Mouse (Mus musculus): ENCODE measurements around the gene Nrm. TPM values are rescaled to one million over a fixed set of nuclear protein-coding genes. Genes with fewer than 3 reads are reported as not detected.

The Nrm gene
- polyA plus RNA-seq, 1 experiment: 1.4 TPM

- Histone ChIP-seq H3K27ac (replicated peaks; ENCODE audit: low read depth, low read length) (peak overlapping the region; percentile 99), H3K4me3 (ENCODE audit: insufficient read depth, low read depth, low read length) (peak overlapping the region; percentile 78), H3K4me1 (ENCODE audit: control insufficient read depth, insufficient read depth, insufficient read length, low read length) (peaks cover 6% of the 10 kb centered on the region; the same call in 1 of the 2 replicates)
These were observed 7.2 kb downstream of the Nrm start for GRCm38 (mm10) chr17:35868165-35868820.

GRCm38 (mm10) chr17:35868961-35869345 lies 7.8 kb downstream of the Nrm start:
- Histone ChIP-seq H3K4me3 (ENCODE audit: insufficient read depth, low read depth, low read length) (peak overlapping the region; percentile 78), H3K4me1 (ENCODE audit: control insufficient read depth, insufficient read depth, insufficient read length, low read length) (peaks cover 6% of the 10 kb centered on the region; the same call in 1 of the 2 replicates), H3K27ac (replicated peaks; ENCODE audit: low read depth, low read length) (peak overlapping the region; percentile 99)

- Histone ChIP-seq H3K27ac (replicated peaks; ENCODE audit: low read depth, low read length) (peak overlapping the region; percentile 99), H3K4me3 (ENCODE audit: insufficient read depth, low read depth, low read length) (peak overlapping the region; percentile 78), H3K4me1 (ENCODE audit: control insufficient read depth, insufficient read depth, insufficient read length, low read length) (peaks cover 6% of the 10 kb centered on the region; the same call in 1 of the 2 replicates)
These were observed 8.4 kb downstream of the Nrm start for GRCm38 (mm10) chr17:35869346-35870067.

GRCm38 (mm10) chr17:35870151-35870883 lies 9.2 kb downstream of the Nrm start:
- 0 out of 2 replicates have a peak, but pooled peaks cover 2% of the 10 kb centered on the region for H3K4me1 ChIP-seq (ENCODE audit: control insufficient read depth, insufficient read depth, insufficient read length, low read length)
- H3K4me3 ChIP-seq (ENCODE audit: insufficient read depth, low read depth, low read length): peak overlapping the region; percentile 78
- H3K27ac ChIP-seq (replicated peaks; ENCODE audit: low read depth, low read length): peak overlapping the region; percentile 99

- H3K4me1 ChIP-seq (ENCODE audit: control insufficient read depth, insufficient read depth, insufficient read length, low read length): 0 out of 2 replicates have a peak, but pooled peaks cover 2% of the 10 kb centered on the region
- peak overlapping the region; percentile 99 for H3K27ac ChIP-seq (replicated peaks; ENCODE audit: low read depth, low read length)
- peak overlapping the region; percentile 78 for H3K4me3 ChIP-seq (ENCODE audit: insufficient read depth, low read depth, low read length)
These were observed 10.0 kb downstream of the Nrm start for GRCm38 (mm10) chr17:35870884-35871696.

DNA sequence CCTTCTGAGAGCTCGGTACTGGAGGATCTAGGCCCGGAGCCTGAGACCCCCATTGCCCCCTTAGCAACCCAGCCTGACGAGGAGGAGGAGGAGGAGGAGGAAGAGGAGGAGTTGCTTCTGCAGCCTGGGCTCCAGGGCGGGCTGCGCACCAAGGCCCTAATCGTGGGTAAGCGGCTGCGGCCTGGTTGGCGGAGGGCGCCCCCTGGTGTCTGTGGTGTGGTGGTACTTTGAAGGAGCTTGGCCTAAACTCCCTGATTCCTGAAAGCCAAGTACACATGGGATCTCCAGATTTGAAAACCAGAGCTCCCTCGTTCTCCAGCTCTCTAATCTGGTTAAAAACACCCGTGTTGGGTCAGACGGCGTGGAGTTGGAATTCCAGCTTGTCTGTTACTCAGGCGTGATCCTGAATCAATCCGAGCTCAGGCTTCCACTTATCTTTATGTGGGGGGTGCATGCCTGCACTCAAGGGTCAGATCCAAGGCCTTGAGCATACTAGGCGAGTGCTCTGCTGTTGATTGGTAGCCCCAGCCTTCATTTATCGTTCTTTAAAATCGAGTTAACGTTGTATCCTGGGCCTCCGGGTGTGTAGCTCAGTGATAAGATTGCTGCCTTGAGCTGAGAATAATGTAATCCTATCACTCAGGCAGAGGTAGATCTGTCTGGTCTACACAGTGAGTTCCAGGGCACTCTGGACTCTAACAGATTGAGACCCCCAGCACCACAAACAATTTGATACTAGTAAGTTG lies 12.8 kb downstream of the Nrm start:
- 0 out of 2 replicates have a peak, but pooled peaks cover 2% of the 10 kb centered on the region for H3K4me1 ChIP-seq (ENCODE audit: control insufficient read depth, insufficient read depth, insufficient read length, low read length)
- peak overlapping the region; percentile 35; the same call in 1 of the 2 replicates for H3K4me3 ChIP-seq (ENCODE audit: insufficient read depth, low read depth, low read length)
- H3K27ac ChIP-seq (replicated peaks; ENCODE audit: low read depth, low read length): peak overlapping the region; percentile 35; the same call in 1 of the 2 replicates

DNA sequence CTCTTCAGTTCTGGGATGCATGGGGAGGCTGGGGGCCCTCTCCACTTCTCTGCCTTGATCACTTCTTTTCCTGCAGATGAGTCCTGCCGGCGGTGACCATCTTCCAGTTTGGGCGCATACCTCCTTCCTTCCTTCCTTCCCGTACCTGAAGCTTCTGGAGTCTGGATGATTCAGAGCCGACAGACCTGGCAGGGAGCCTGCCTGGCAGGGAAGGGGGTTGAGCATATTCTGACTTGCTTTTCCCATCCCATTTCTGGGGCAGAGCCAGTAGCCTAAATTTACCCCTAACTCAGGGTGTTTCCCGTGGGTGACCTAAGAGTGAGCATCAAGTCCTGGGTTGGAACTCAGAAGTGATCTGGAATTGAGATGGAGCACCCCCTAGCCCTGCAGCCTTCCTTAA lies 13.6 kb downstream of the Nrm start:
- Histone ChIP-seq H3K27ac (replicated peaks; ENCODE audit: low read depth, low read length) (0 out of 2 replicates have a peak overlapping the region, but pooled peaks have one; percentile 10), H3K4me3 (ENCODE audit: insufficient read depth, low read depth, low read length) (no peak overlapping the region), H3K4me1 (ENCODE audit: control insufficient read depth, insufficient read depth, insufficient read length, low read length) (0 out of 2 replicates have a peak, but pooled peaks cover 2% of the 10 kb centered on the region)

- H3K4me3 ChIP-seq (ENCODE audit: insufficient read depth, low read depth, low read length): peak within 1 kb of the TSS; percentile 91
- no peak within 1 kb of the TSS for H3K27ac ChIP-seq (replicated peaks; ENCODE audit: low read depth, low read length)
These were observed 18.3 kb downstream of the Nrm start, which contains the start of gene Dhx16 for GRCm38 (mm10) chr17:35879245-35880057. Gene Dhx16, plus strand, starts transcription at chr17:35879819.

DNA sequence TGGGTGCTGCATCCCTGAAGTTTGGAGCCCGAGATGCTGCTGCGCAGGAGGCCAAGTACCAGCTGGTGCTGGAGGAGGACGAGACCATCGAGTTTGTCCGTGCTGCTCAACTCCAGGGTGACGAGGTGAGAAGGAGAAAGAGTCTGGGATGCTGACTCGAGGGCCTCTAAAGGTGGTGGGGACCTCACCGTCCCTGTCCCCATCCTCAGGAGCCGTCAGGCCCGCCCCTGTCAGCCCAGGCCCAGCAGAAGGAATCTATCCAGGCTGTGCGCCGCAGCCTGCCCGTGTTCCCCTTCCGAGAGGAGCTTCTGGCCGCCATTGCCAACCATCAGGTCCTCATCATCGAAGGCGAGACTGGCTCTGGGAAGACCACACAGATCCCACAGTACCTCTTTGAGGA lies 21.8 kb downstream of the Nrm start:
- H3K4me3 ChIP-seq (ENCODE audit: insufficient read depth, low read depth, low read length): no peak overlapping the region
- H3K27ac ChIP-seq (replicated peaks; ENCODE audit: low read depth, low read length): no peak overlapping the region
- peaks cover 4% of the 10 kb centered on the region; the same call in 1 of the 2 replicates for H3K4me1 ChIP-seq (ENCODE audit: control insufficient read depth, insufficient read depth, insufficient read length, low read length)

More at GRCm38 (mm10) chr17:35879245-35880057, 18.3 kb downstream of the Nrm start, which contains the start of gene Dhx16:
- H3K4me1 ChIP-seq (ENCODE audit: control insufficient read depth, insufficient read depth, insufficient read length, low read length): peaks cover 4% of the 10 kb centered on the region; the same call in 1 of the 2 replicates

- Histone ChIP-seq H3K4me1 (ENCODE audit: control insufficient read depth, insufficient read depth, insufficient read length, low read length) (peaks cover 4% of the 10 kb centered on the region; the same call in 1 of the 2 replicates), H3K27ac (replicated peaks; ENCODE audit: low read depth, low read length) (no peak overlapping the region), H3K4me3 (ENCODE audit: insufficient read depth, low read depth, low read length) (no peak overlapping the region)
These were observed 22.7 kb downstream of the Nrm start for GRCm38 (mm10) chr17:35883777-35884176.

- Histone ChIP-seq H3K4me3 (ENCODE audit: insufficient read depth, low read depth, low read length) (no peak overlapping the region), H3K4me1 (ENCODE audit: control insufficient read depth, insufficient read depth, insufficient read length, low read length) (no peaks in the 10 kb centered on the region), H3K27ac (replicated peaks; ENCODE audit: low read depth, low read length) (no peak overlapping the region)
These were observed 26.6 kb downstream of the Nrm start for GRCm38 (mm10) chr17:35887725-35888124.

- peak within 1 kb of the TSS; percentile 76 for H3K27ac ChIP-seq (replicated peaks; ENCODE audit: low read depth, low read length)
- H3K4me3 ChIP-seq (ENCODE audit: insufficient read depth, low read depth, low read length): peak within 1 kb of the TSS; percentile 94
- no peaks in the 10 kb centered on the region for H3K4me1 ChIP-seq (ENCODE audit: control insufficient read depth, insufficient read depth, insufficient read length, low read length)
These were observed 35.9 kb downstream of the Nrm start, which contains the start of gene 2310061I04Rik for GRCm38 (mm10) chr17:35896781-35897643. Gene 2310061I04Rik, minus strand, starts transcription at chr17:35897431.

Data from brown adipose tissue, adult 24 weeks (tissue).